Mouse (Mus musculus): ENCODE results near the gene Rhbdf1.

The Rhbdf1 gene

DNA sequence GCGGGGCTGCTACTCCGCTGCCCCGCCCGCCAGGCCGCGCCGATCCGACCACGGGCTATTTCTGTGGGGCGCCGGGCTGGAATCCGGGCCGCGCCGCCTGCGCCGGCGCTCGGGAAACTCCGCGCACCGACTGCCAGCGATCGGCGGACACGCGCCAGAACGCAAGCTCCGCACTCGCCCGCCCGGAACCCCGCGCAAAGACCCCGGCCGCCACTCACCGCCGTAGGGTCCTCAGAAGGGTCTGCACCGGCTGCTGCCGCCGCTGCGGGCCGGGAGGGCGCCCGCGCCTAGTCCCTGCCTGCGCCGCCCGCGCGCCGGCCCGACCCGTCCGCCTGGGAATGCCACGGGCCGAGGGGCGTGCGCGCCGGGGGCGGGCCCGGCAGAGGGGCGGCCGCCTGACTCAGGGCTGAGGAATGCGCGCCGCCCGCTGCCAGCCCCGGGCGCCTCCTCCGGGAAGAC, at the start of gene Rhbdf1:
Gene Rhbdf1, minus strand, starts transcription at position 350 of the 459 bp plus-strand sequence.
- DNase-seq (ENCODE audit: low spot score in 2 of 2) = peak; percentile 64 to 70

DNA sequence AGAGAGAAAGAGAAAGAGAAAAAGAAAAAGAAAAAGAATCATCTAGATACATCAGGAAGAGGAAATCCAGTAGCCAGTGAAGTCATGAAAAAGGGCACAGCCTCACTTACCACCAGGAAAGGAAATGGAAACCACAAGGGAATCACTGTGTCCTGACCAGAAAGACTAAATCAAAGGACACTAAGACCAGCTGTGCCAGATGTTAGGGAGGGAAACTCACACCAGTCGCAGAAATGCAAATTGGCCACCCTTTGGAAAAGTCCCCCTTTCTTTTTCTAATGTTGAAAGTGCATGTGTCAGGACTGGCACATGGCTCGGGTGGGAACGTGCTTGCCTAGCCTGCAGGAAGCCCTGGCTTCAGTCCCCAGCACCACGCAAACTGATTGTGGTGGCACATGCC, 49.1 kb upstream of the Rhbdf1 start:
- DNase-seq (ENCODE audit: low spot score in 2 of 2) = no peak

DNA sequence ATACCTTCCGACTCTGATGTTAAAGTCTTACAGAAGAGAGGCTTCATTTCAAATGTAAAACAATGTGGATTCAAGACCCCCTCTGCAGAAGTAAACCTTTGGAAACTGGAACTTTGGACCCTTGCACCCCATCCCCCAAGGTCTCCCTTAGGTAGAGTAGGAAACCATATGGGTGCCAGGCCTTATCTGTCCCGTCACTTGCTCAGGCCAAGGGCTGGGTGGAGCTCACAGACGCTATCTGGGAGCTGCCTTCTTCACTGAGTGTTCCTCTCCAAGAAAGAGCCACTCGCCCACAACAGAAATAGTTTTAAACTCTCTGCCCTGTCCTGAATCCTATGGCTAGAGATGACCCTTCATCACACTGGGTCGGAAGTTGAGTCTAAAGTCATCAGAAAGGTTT, 46.9 kb upstream of the Rhbdf1 start:
- DNase-seq (ENCODE audit: low spot score in 2 of 2) = no peak

DNA sequence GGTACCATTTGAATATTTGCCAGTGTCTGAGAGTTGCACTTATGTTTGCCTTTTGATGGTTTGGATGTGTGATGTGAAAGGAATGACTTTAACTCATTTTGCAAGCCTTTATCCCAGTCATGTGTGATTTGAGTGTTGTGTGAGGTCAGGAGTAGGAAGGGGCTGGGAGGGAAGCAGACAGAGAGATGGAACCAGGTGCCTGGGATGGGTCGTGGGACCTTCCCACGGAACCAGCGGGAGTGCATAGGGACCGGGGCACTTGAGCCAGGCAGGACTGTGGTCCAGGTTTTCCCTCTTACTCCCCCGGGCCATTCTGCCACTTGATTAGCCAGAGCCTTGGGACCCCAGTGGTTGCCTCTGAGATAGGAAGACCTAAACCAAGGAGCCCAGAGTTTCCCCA, 45.9 kb upstream of the Rhbdf1 start:
- DNase-seq (ENCODE audit: low spot score in 2 of 2) = no peak

DNA sequence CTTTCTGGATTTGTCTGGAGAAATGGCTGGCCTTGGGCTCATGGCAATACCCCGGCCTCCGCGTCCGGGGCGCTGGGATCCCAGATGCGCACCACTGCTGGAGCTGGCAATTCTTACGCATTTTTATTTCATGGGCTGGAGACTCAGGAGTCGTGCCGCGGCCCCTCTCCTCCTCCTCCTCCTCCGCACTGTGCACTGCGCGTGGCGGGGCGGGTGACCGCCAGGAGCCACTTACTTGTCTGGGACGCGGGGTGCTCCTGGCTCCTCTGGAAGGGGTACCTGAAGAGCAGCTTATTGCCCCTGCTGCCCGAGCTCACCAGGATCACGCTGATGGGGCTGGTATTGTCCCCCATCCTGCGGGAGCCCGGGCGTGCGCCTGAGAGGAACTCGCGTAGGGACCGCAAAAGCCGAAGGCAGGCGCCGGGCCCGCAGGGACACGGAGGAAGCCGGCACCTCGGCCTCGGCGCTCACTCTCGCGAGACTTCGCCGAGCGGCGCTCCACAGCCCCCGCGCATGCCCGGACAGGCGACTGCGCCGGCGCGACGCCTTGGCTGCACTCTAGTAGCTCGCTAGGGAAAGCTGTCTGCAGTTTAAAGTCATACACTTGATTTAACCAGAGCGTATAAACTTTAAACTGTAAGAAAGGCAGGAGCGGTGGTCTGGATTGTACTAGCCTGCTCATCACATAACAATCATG, 45.2 kb upstream of the Rhbdf1 start, which contains the start of gene Nprl3:
Gene Nprl3, minus strand, starts transcription at position 520 of the 697 bp plus-strand sequence.
- DNase-seq (ENCODE audit: low spot score in 2 of 2) = peak; percentile 95 to 96

DNA sequence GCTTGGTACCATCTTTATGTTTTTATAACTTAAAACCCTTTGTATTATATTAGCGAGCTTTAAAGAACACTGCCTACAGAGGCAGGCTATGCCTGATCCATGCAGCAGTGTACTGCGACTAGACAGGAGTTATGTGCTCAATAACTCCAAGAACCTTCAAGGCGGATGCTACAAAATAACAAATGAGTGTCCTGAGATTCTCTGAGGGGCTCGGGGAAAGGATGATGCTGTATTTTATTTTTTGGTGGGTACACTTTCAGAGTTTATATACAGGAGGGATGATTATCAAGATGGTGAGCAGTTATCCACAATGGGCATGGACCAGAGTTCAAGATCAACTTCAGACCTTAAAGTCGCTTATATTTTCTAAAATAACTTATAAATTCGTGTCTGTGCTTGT, 44.7 kb upstream of the Rhbdf1 start:
- DNase-seq (ENCODE audit: low spot score in 2 of 2) = no peak

DNA sequence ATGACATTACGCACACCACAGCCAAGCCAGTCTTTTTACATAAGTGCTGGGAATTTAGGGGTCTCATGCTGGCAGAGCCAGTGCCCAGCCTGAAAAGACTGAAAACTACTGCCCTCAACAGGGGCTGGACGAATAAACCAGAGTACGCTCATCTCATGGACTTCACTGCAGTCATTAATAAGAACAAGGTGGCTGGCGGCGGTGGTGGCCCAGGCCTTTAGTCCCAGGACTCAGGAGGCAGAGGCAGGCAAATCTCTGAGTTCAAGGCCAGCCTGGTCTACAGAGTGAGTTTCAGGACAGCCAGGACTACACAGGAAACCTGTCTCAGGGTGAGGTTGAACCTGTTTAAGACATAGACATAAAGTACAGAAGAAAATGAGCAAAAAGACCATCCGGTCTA, 44.1 kb upstream of the Rhbdf1 start:
- no peak for DNase-seq (ENCODE audit: low spot score in 2 of 2)

DNA sequence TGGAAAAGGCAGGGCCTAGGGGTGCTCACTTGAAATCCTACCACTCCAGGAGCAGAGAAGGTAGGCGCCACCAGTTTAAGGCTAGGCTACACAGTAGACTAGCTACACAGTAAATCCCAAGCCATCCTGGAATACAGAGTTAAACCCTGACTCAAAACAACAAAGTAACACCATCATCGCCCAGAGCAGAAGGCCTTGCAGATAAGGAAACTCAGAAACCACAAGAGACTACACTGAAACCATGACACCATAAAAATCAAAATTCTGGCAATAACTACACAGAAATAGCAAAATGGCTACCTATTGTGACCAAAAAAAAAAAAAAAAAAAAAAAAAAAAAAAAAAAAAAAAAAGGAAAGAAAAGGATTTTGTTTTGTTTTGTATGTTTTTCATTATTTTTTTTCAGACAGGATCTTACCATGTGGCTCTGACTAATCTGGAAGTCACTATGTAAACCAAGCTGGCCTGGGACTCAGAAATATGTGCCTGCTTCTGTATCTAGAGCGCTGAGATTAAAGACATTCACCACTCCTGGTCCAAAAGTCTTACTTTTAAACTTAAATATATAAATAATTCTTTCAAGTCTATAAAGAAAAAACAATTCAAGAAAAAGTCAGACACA, 43.1 kb upstream of the Rhbdf1 start:
- no peak for DNase-seq (ENCODE audit: low spot score in 2 of 2)

DNA sequence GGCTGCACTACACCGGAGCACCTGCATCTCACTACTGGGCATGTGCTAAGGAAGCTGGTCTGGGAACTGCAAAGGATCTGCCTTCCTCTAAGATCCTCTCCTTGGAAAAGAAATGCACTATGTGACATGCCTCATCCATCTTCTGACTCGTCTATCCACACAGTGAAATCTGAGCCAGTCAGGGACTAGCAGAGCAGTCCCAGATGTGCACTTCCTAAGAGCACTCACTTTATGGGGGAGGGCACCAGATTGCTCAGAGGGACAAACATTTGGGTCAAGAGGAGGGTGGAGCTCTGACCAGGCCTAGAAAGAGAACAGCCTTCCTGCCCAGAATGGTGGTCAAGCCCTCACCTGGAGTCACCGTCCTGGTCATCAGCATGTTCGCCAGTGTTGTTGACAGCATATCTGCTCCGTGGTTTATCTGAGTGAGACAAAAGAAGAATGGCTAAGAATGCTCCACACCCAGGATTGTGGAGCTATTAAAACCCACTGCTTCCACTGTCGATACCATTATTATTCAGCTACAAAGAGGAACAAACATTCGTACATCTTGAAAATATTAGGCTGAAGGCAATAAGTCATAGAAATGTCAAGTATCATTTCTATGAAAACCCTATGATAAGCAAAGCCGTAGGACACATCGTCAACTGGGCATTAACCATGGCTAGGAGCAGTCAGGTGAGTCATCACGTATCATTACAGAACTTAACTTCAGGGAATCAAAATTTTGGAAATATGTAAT, 40.7 kb upstream of the Rhbdf1 start:
- DNase-seq (ENCODE audit: low spot score in 2 of 2) = no peak

DNA sequence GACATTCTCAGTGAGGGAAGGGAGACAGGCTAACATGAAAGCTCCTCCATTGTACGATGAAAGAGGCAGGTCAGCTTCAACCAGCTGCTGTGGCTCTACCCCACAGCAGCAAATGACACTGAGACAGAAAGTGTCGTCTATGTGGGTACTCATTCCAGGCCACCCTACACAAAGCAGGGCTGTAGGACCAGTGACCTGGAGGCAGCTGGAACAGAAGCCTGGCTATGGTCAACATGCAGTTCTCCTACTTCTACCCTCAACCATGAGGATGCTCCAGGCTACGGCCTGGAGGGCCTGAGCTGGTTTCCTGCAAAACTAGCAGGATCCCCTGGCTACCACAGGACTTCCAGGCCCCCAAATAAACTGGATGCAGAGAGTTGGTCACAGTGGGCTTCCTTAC, 34.5 kb upstream of the Rhbdf1 start:
- DNase-seq (ENCODE audit: low spot score in 2 of 2) = no peak

DNA sequence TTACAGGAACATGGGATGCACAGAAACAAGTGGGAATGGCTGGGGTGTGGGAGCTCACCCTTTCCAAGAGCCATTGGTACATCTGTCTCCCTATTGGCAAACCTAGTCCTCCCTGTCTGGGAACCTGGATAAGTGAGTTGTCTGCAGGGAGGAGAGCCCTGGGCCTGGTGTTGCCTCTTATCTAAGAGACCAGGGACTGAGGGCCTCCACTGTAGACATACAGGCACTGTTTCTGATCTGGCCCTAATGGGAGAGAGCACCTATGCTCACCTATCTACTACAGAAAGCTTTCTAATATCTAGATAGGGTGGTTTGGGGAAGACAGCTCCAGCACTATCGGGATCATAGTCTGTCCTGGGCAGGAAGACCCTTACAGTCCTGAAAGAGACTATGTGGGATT, 34.0 kb upstream of the Rhbdf1 start:
- no peak for DNase-seq (ENCODE audit: low spot score in 2 of 2)

DNA sequence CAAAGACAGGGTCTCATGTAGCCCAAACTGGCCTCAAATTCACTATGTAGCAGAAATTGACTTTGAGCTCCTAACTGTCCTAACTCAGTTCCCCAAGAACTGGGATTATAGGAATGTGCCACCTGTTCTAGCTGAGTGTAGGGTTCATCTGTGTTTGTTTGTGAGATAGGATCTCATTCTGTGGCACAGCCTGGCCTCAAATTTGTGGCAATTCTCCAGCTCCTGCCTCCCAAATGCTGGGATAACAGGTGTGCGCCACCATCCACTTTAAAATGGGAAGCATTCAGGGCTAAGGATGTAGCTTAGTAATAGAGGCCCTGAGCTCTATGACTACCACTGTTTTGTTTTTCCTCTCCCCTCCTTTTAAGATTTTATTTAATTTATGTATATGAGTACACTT, 31.0 kb upstream of the Rhbdf1 start:
- no peak for DNase-seq (ENCODE audit: low spot score in 2 of 2)

DNA sequence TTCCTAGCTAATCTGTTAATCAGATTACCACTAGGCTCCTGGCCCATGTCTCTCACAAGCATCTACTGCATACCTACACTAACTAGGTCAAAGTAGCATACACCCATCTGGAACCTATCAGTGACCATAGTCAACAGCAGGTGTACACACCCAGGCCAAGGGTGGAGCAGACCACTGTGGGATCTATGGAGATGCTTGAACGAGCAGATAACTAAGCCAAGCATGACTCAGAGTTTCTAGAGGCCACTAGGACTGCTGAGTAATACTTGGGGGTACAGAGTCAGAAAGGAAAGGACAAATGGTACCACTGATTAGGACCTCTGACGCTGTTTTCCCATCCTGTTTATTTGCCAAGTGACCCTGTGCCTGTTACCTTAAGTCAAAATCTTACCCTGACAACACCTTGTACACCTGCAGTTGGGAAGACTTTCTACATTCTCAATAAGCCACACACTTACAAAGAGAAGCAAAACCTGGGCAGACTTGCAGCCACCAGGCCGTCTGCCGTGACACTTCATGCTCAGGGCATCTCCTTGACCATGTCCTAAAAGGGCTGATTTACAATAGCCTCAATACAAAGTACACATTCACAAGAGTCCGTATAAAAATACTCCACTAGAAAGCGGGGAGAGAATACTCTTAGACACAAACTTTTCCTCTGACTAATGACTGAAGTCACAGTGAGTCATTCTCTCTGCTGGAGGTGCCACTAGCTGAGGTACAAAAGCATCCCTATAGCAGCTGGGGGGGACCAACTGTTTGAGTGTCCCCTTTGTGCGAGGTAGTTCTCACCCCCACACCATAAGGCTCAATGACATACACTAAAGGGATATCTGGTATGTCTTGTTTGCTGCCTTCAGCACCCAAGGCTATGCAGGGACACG, 29.0 kb upstream of the Rhbdf1 start:
- no peak for DNase-seq (ENCODE audit: low spot score in 2 of 2)

DNA sequence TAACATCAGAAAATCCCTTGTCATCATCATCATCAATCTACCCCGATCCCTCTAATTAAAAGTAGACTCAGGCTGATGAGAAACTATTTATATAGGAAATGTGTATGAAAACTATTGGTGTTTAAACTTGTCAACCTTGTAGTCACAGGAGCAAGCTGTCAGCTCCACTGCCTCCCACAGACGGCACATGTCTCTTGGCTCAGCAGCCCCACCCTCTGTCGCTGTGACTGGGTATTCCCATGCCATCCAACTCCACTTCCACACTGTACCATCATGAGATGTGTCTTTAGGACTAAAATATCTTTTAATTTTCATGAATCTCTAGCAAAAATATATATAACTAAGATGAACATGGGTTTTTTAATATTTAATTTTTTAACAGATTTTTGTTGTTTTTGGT, 26.2 kb upstream of the Rhbdf1 start:
- no peak for DNase-seq (ENCODE audit: low spot score in 2 of 2)

DNA sequence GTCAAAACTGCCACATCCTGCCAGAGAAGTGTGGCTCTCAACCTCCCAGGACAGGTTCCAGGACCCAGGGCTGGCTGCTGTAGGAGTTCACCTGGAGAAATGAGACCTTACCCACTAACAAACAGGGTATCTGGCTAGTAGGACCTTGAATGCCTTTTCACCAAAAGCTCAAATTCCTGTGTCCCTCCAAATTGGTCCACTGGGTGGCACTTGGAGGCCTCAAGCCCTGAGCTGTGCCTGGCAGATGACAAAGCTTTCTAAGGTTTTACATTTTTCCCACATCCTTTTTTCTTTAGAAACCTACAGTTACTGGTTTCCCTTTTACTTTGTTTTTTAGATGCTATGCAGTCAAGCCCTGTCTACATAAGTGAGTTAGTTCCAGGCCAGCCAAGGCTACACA, 25.0 kb upstream of the Rhbdf1 start:
- DNase-seq (ENCODE audit: low spot score in 2 of 2) = no peak

DNA sequence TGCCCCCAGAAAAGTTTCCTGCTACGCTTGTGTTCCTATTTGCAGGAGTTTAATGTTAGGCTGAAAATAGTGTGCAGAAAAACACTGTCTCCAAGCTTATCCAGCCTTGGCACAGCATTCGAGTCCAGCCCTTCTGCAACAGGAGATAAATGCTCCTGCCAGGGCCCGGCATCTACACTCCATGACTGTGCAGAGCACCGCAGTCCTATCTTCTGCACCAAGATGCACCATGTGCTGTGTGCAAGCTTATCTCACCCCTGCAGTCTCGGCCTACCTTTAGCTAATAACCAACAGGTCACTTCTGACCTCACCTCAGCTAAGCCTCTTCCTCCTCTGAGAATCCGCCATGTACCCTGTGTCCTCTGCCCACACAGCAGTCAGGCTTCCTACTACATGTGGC, 23.5 kb upstream of the Rhbdf1 start:
- no peak for DNase-seq (ENCODE audit: low spot score in 2 of 2)

DNA sequence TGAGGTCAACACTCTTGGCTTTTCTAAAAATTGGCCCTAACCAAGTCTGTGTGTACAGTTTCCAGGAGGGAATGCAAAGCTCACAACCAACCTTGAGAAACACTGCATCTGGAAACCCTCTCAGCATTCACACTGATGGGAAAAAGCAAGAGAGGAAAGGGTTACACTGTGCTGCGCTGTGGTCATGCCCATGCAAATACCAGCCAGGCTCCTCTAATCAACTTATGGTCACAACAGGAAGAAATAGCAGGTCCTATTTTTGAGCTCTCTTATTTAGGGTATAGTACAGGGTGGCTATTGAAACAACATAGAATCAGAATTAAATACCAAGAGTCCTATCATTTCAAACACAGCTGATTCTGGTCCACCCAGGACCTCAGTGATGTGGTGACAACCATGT, 22.5 kb upstream of the Rhbdf1 start:
- no peak for DNase-seq (ENCODE audit: low spot score in 2 of 2)

DNA sequence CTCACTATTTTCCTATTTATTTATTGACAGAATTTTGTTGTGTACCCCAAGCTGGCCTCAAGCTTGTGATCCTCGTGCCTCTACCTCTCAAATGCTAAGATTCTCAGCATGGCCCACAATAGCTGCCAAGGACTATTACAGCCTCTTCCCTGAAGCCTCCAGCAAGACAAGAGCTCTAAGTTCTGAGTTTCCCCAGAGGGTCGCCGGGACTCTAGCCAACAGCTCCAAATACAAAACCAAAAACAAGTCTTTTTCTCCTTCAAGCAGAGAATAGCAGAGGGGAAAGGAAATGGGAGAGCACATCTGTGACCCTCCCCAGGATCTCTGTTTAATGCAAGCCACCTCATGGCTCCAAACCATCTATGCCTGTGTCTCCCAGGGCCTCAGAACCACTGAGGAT, 22.0 kb upstream of the Rhbdf1 start:
- DNase-seq (ENCODE audit: low spot score in 2 of 2) = peak in 1 of 2 experiments; percentile 60

DNA sequence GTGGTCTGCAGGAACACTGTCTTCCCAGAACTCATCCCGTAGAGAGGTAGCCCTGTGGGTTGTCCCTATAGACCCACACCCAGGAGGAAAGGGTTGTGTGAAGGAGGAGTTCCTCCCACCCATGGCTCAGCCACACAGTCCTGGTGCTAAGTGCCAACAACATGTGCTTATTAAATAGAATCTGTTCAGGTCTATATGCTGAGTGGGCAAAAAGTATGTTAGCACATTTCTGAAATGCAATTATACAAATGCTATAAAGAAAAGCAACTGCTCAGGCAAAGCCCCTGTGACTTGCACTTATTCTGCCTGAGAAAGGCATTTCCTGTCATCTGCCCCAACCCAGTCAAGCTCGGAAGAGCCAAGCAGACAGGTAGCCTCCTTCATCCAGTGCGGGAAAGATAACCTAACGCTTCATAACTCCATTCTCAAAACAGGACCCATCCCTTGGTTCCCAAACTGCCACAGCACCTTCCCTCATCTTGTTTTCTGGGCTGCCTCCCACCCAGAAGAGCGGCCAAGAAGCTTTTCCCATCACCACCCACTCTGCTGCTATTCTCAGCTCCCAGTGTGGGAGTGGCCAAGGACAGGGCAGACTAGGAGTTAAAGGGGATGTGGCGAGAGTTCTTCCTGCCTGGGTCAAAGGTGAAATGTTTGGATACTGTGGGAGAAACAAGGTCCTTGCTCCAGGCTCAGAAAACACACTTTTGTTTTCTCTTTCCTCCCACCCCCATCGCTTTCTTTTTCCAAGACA, 21.3 kb upstream of the Rhbdf1 start:
- DNase-seq (ENCODE audit: low spot score in 2 of 2) = no peak

DNA sequence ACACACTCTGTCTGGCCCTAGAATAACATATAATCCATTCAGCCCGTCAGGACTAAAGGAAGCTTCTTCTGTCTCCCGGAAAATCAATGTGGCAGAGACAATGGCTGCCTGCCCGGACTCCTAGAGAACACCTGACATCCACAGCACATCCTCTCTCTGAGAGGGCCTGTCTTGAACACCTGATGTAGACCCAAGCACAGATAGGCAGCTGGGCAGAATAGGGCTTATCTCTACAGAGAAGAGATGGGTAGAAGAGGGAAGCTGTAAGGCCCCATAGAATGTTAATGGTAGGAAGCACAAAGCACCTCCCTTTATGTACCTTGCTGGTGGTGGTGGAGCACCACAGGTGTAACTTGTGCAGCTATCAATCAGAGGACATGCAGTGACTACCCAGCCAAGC, 20.1 kb upstream of the Rhbdf1 start:
- DNase-seq (ENCODE audit: low spot score in 2 of 2) = no peak

DNA sequence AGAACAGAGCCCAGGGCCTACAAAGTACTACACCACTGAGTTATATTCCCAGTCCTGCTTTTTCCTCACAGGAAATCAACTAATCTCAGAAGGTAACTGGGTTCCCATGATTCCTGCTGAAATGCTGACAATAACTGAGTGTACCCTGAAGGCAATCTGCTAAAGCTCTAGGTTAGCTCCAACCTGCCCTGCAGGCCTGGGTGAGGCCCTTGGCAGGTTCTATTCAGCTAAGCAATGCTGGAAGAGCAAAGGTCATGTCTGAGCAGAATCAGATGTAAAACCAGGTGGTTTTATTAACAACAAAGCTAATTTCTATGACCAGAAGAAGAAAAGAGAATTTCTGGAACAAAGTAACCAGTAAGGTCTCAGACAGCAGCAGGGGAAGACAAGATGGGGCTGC, 19.3 kb upstream of the Rhbdf1 start:
- DNase-seq (ENCODE audit: low spot score in 2 of 2) = no peak

Measured in heart, adult 9 months (tissue).